Mouse (Mus musculus) embryonic fibroblast, embryonic 13.5 days (primary cell): ENCODE measurements around the gene Psmd9.

Experiments
- CTCF ChIP-seq: IDR thresholded peaks from 2 replicates; pipeline ENCODE4 v1.5.1; 2011; ENCODE audit warnings: mild to moderate bottlenecking, control low read depth, low read length, moderate library complexity, borderline replicate concordance; ENCODE audit not compliant: insufficient read depth
- POLR2A ChIP-seq: IDR thresholded peaks from 2 replicates; pipeline ENCODE4 v1.6.1; 2011; ENCODE audit warnings: low read depth, mild to moderate bottlenecking, control low read depth, low read length, moderate library complexity

DNA sequence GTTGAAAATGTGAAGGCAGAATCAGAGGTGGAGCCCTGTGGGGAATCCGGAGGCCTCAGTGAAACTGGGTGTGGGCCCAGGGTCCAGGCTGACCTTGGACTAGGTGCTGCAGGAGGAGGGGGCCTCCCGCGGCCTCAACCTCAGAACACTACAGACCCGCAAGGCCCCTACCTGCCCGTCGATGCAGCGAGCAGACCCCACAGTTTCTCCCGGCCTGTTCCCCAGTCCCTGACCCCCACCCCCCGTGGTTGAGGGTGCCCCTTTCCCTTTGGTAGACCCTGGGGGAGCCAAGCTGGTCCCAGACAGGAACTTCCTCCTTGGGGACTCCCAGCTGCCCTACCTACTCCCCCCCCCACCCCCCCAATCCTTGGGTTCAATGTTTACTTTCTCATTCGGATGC is 2.8 kb upstream of the Psmd9 start:
- TF ChIP-seq CTCF = no peak
- no peak for TF ChIP-seq POLR2A
